Mouse (Mus musculus) E14TG2a.4 (cell line): ENCODE measurements around the gene Jakmip3.

Source experiments
- H3K27me3 ChIP-seq: 2 replicates; pipeline ENCODE4 v1.6.1; 2014; ENCODE audit warnings: low read length, control low read depth; ENCODE audit not compliant: insufficient read depth
- H3K36me3 ChIP-seq: 2 replicates; pipeline ENCODE4 v1.6.1; 2014; ENCODE audit warnings: low read length, control low read depth; ENCODE audit not compliant: insufficient read depth
- H3K4me1 ChIP-seq: replicated peaks from 2 replicates; pipeline ENCODE4 v1.6.1; 2014; ENCODE audit warnings: low read depth, low read length, control low read depth
- H3K4me3 ChIP-seq: replicated peaks from 2 replicates; pipeline ENCODE4 v1.5.1; 2014; ENCODE audit warnings: mild to moderate bottlenecking, low read length
- H3K9me3 ChIP-seq: 2 replicates; pipeline ENCODE4 v1.6.1; 2014; ENCODE audit warnings: low read length, control low read depth
- CTCF ChIP-seq: conservative IDR thresholded peaks from 2 replicates; pipeline ENCODE4 v1.5.1; 2014; ENCODE audit warnings: low read length
- NANOG ChIP-seq: IDR thresholded peaks from 2 replicates; pipeline ENCODE4 v1.6.1; 2014; ENCODE audit warnings: borderline replicate concordance, low read length, mixed read lengths
- POU5F1 ChIP-seq: IDR thresholded peaks from 2 replicates; pipeline ENCODE4 v1.6.1; 2014; ENCODE audit warnings: low read length, borderline replicate concordance

Jakmip3 gene

DNA sequence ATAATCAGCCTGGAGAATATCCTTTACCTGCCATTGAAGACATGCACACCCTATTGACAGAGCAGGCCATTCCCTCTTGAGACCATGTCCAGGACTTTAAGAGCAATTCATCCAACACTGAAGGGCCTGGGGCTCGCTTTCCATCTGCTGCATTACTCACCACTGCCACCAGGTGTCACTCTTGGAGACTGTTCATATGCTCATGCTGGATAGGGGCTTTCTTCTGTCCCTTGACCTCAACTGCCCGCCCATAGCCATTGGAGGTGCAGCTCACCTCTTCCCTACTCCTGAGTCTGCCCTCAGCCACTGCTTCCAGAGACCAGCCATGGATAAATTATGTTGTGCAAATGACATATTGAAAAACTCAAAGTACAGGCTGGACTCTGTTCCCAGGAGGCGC, 70.5 kb downstream of the Jakmip3 start:
- Histone ChIP-seq H3K4me3 (no peak overlapping the region), H3K4me1 (peaks cover 19% of the 10 kb centered on the region), H3K9me3 (peaks cover 10% of the 10 kb centered on the region), H3K27me3 (peaks cover 38% of the 10 kb centered on the region), H3K36me3 (no peaks in the 10 kb centered on the region)
- TF ChIP-seq CTCF (peak; percentile 89), NANOG (no peak)

GRCm38 (mm10) chr7:139011586-139011985, 71.1 kb downstream of the Jakmip3 start:
- Histone ChIP-seq H3K27me3 (peaks cover 38% of the 10 kb centered on the region), H3K4me3 (no peak overlapping the region), H3K36me3 (no peaks in the 10 kb centered on the region), H3K9me3 (peaks cover 10% of the 10 kb centered on the region), H3K4me1 (peaks cover 19% of the 10 kb centered on the region)
- TF ChIP-seq NANOG: no peak
- TF ChIP-seq POU5F1: no peak
- TF ChIP-seq CTCF: no peak

- TF ChIP-seq NANOG (no peak), CTCF (no peak), POU5F1 (no peak)
Observed at GRCm38 (mm10) chr7:139012767-139013369, 72.3 kb downstream of the Jakmip3 start.

GRCm38 (mm10) chr7:139015143-139015542, 74.6 kb downstream of the Jakmip3 start:
- no peak overlapping the region for H3K4me3 ChIP-seq
- H3K27me3 ChIP-seq: peaks cover 10% of the 10 kb centered on the region
- H3K4me1 ChIP-seq: peaks cover 11% of the 10 kb centered on the region
- TF ChIP-seq POU5F1 (no peak), CTCF (no peak), NANOG (no peak)
- peaks cover 10% of the 10 kb centered on the region for H3K9me3 ChIP-seq
- H3K36me3 ChIP-seq: no peaks in the 10 kb centered on the region

More at GRCm38 (mm10) chr7:139012767-139013369, 72.3 kb downstream of the Jakmip3 start:
- Histone ChIP-seq H3K27me3 (peaks cover 26% of the 10 kb centered on the region), H3K9me3 (peaks cover 10% of the 10 kb centered on the region), H3K4me3 (no peak overlapping the region), H3K36me3 (no peaks in the 10 kb centered on the region), H3K4me1 (peaks cover 11% of the 10 kb centered on the region)

GRCm38 (mm10) chr7:139016288-139016687, 75.8 kb downstream of the Jakmip3 start:
- Histone ChIP-seq H3K27me3 (peaks cover 10% of the 10 kb centered on the region), H3K4me1 (peaks cover 11% of the 10 kb centered on the region), H3K4me3 (no peak overlapping the region), H3K36me3 (no peaks in the 10 kb centered on the region), H3K9me3 (peaks cover 10% of the 10 kb centered on the region)
- TF ChIP-seq CTCF (no peak), POU5F1 (no peak), NANOG (no peak)

GRCm38 (mm10) chr7:139017249-139017903, 76.8 kb downstream of the Jakmip3 start:
- Histone ChIP-seq H3K27me3 (peaks cover 12% of the 10 kb centered on the region), H3K9me3 (peaks cover 10% of the 10 kb centered on the region), H3K36me3 (no peaks in the 10 kb centered on the region), H3K4me1 (peaks cover 11% of the 10 kb centered on the region), H3K4me3 (no peak overlapping the region)
- TF ChIP-seq POU5F1 (no peak), CTCF (no peak), NANOG (no peak)

- Histone ChIP-seq H3K4me3 (no peak overlapping the region), H3K36me3 (no peaks in the 10 kb centered on the region), H3K4me1 (no peaks in the 10 kb centered on the region), H3K9me3 (no peaks in the 10 kb centered on the region), H3K27me3 (peaks cover 20% of the 10 kb centered on the region)
- TF ChIP-seq POU5F1: no peak
- TF ChIP-seq NANOG: no peak
- TF ChIP-seq CTCF: no peak
Observed at GRCm38 (mm10) chr7:139020884-139021283, 80.4 kb downstream of the Jakmip3 start.

DNA sequence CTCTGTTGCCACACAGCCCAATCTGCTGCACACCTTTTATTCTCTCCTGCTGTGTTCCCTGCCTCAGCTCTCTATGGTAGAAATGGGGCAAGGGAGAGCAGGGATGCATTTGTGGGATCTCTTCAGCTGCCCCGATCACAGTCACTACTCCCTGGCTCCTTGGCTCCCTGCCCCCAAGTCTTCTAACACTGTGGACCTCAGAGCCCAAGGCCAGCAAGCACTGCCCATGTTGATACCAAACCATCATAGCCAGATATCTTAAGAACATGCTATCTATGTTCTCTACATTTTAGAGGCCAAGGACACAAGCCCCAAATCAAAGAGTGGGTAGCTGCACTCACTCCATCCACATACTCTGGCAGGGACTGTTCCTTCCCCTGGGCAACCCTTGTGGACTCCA, 80.8 kb downstream of the Jakmip3 start:
- H3K9me3 ChIP-seq: no peaks in the 10 kb centered on the region
- no peak for TF ChIP-seq POU5F1
- TF ChIP-seq NANOG: no peak
- no peak for TF ChIP-seq CTCF
- H3K4me3 ChIP-seq: no peak overlapping the region
- no peaks in the 10 kb centered on the region for H3K36me3 ChIP-seq
- H3K27me3 ChIP-seq: peaks cover 21% of the 10 kb centered on the region
- H3K4me1 ChIP-seq: no peaks in the 10 kb centered on the region

GRCm38 (mm10) chr7:139027136-139027535, 86.6 kb downstream of the Jakmip3 start:
- TF ChIP-seq POU5F1: no peak
- no peaks in the 10 kb centered on the region for H3K9me3 ChIP-seq
- H3K4me1 ChIP-seq: no peaks in the 10 kb centered on the region
- no peak overlapping the region for H3K4me3 ChIP-seq
- no peaks in the 10 kb centered on the region for H3K36me3 ChIP-seq
- H3K27me3 ChIP-seq: peaks cover 27% of the 10 kb centered on the region
